Mouse (Mus musculus) CH12.LX (cell line): Measurements from ENCODE around the gene Tex44. TPM values are rescaled to one million over a fixed set of nuclear protein-coding genes. Genes with fewer than 3 reads are reported as not detected.

Experiments
- DNase-seq: peaks from one replicate; pipeline ENCODE4 v3.0.0-alpha.2; 2013; ENCODE audit errors: extremely low read depth
- H3K27ac ChIP-seq: 2 replicates; pipeline ENCODE4 v1.5.1; 2012; ENCODE audit warnings: low read depth, mild to moderate bottlenecking, control low read depth, moderate library complexity; ENCODE audit not compliant: insufficient read depth
- H3K27me3 ChIP-seq: replicated peaks from 2 replicates; pipeline ENCODE3; 2012; ENCODE audit warnings: inconsistent platforms
- H3K36me3 ChIP-seq, 2 experiments: replicated peaks in 1 of 2; 2 replicates each; pipeline versions ENCODE3 to v1.6.1; 2012; ENCODE audit warnings: inconsistent platforms in 1 of 2, low read length in 1 of 2, mild to moderate bottlenecking in 1 of 2, mixed read lengths in 1 of 2, moderate library complexity in 1 of 2; ENCODE audit not compliant: control insufficient read depth in 1 of 2, insufficient read depth in 1 of 2
- H3K4me1 ChIP-seq, 2 experiments: 2 replicates each; pipeline ENCODE4 v1.6.1; 2012; ENCODE audit warnings: inconsistent platforms in 1 of 2, moderate library complexity in 1 of 2; ENCODE audit not compliant: insufficient read depth in 2 of 2, control insufficient read depth in 1 of 2
- H3K4me2 ChIP-seq: 2 replicates; pipeline ENCODE4 v1.6.1; 2012; ENCODE audit warnings: low read depth, mild to moderate bottlenecking, control low read depth; ENCODE audit not compliant: poor library complexity, insufficient read depth, severe bottlenecking
- H3K4me3 ChIP-seq, 3 experiments: fragments of 150-350 bp in 1 of 3; sonication (generic) in 1 of 3; replicated peaks in 1 of 3; 2 replicates each; pipeline versions ENCODE3 to v1.5.1; 2011 to 2012; ENCODE audit warnings: low read depth in 2 of 3, low read length in 2 of 3, mild to moderate bottlenecking in 2 of 3, moderate library complexity in 2 of 3, control low read depth in 1 of 3, improper control_type of control experiment in 1 of 3, inconsistent platforms in 1 of 3, mixed read lengths in 1 of 3; ENCODE audit not compliant: poor library complexity in 1 of 3
- H3K79me2 ChIP-seq: replicated peaks from 2 replicates; pipeline ENCODE4 v1.6.1; 2012; ENCODE audit warnings: mild to moderate bottlenecking, moderate library complexity; ENCODE audit not compliant: control insufficient read depth, poor library complexity, insufficient read depth, severe bottlenecking; ENCODE audit errors: extremely low read depth
- H3K9ac ChIP-seq: 2 replicates; pipeline ENCODE4 v1.6.1; 2012; ENCODE audit warnings: low read depth, mild to moderate bottlenecking, control low read depth, moderate library complexity; ENCODE audit not compliant: insufficient read depth
- H3K9me3 ChIP-seq: replicated peaks from 2 replicates; pipeline ENCODE3; 2012; ENCODE audit warnings: low read length, inconsistent platforms, mixed read lengths
- BHLHE40 ChIP-seq: IDR thresholded peaks from 2 replicates; pipeline ENCODE4 v1.6.1; 2011; ENCODE audit warnings: mild to moderate bottlenecking, low read depth, low read length, improper control_type of control experiment
- CHD1 ChIP-seq: IDR thresholded peaks from 2 replicates; pipeline ENCODE4 v1.6.1; 2012; ENCODE audit warnings: low read depth, low read length, improper control_type of control experiment, inconsistent platforms
- CHD2 ChIP-seq: IDR thresholded peaks from 2 replicates; pipeline ENCODE4 v1.6.1; 2011; ENCODE audit warnings: low read length, improper control_type of control experiment
- ELF1 ChIP-seq: IDR thresholded peaks from 2 replicates; pipeline ENCODE4 v1.6.1; 2014; ENCODE audit warnings: low read depth, mild to moderate bottlenecking, inconsistent platforms, low read length, improper control_type of control experiment
- GABPA ChIP-seq: IDR thresholded peaks from 2 replicates; pipeline ENCODE4 v1.6.1; 2012; ENCODE audit warnings: low read depth, low read length, improper control_type of control experiment, inconsistent platforms; ENCODE audit not compliant: insufficient replicate concordance
- HCFC1 ChIP-seq: IDR thresholded peaks from 2 replicates; pipeline ENCODE4 v1.6.1; 2012; ENCODE audit warnings: low read depth, mild to moderate bottlenecking, inconsistent platforms, low read length, improper control_type of control experiment
- IRF4 ChIP-seq: IDR thresholded peaks from 2 replicates; pipeline ENCODE4 v1.6.1; 2014; ENCODE audit warnings: low read depth, mild to moderate bottlenecking, inconsistent platforms, low read length, improper control_type of control experiment
- JUND ChIP-seq: conservative IDR thresholded peaks from 2 replicates; pipeline ENCODE4 v1.6.1; 2011; ENCODE audit warnings: low read depth, low read length, improper control_type of control experiment
- KAT2A ChIP-seq: IDR thresholded peaks from 2 replicates; pipeline ENCODE4 v1.6.1; 2012; ENCODE audit warnings: low read length, improper control_type of control experiment, inconsistent platforms; ENCODE audit not compliant: insufficient replicate concordance
- MAFK ChIP-seq: IDR thresholded peaks from 2 replicates; pipeline ENCODE4 v1.6.1; 2011; ENCODE audit warnings: low read length, improper control_type of control experiment; ENCODE audit not compliant: insufficient replicate concordance
- MAX ChIP-seq: IDR thresholded peaks from 2 replicates; pipeline ENCODE4 v1.6.1; 2011; ENCODE audit warnings: low read length, improper control_type of control experiment
- MEF2A ChIP-seq: IDR thresholded peaks from 2 replicates; pipeline ENCODE4 v1.6.1; 2014; ENCODE audit warnings: low read depth, mild to moderate bottlenecking, inconsistent platforms, low read length, improper control_type of control experiment, borderline replicate concordance
- MYC ChIP-seq: IDR thresholded peaks from 2 replicates; pipeline ENCODE4 v1.6.1; 2011; ENCODE audit warnings: low read depth, mild to moderate bottlenecking, improper control_type of control experiment, low read length
- NELFE ChIP-seq: IDR thresholded peaks from 2 replicates; pipeline ENCODE4 v1.6.1; 2011; ENCODE audit warnings: low read depth, low read length, improper control_type of control experiment
- POLR2A ChIP-seq: IDR thresholded peaks from 2 replicates; pipeline ENCODE4 v1.6.1; 2011; ENCODE audit warnings: low read depth, mild to moderate bottlenecking, improper control_type of control experiment, low read length
- POLR2AphosphoS2 ChIP-seq: IDR thresholded peaks from 2 replicates; pipeline ENCODE4 v1.6.1; 2011; ENCODE audit warnings: low read depth, low read length, improper control_type of control experiment
- TBP ChIP-seq: conservative IDR thresholded peaks from 2 replicates; pipeline ENCODE4 v1.6.1; 2011; ENCODE audit warnings: low read depth, low read length, improper control_type of control experiment
- TCF12 ChIP-seq: IDR thresholded peaks from 2 replicates; pipeline ENCODE4 v1.6.1; 2014; ENCODE audit warnings: low read depth, mild to moderate bottlenecking, inconsistent platforms, low read length, improper control_type of control experiment
- UBTF ChIP-seq: IDR thresholded peaks from 2 replicates; pipeline ENCODE4 v1.6.1; 2012; ENCODE audit warnings: low read depth, mild to moderate bottlenecking, inconsistent platforms, low read length, improper control_type of control experiment, moderate library complexity
- USF1 ChIP-seq: IDR thresholded peaks from 2 replicates; pipeline ENCODE4 v1.6.1; 2014; ENCODE audit warnings: low read depth, mild to moderate bottlenecking, inconsistent platforms, low read length, improper control_type of control experiment
- ZNF384 ChIP-seq: IDR thresholded peaks from 2 replicates; pipeline ENCODE4 v1.6.1; 2012; ENCODE audit warnings: low read depth, low read length, improper control_type of control experiment, inconsistent platforms
- dilution Hi-C: fragments of 300-500 bp; cut with MboI; formaldehyde crosslinking; loops from 2 replicates; pipeline ENCODE4 v1.14.3; 2020; ENCODE audit warnings: low sequenced_read_pairs; ENCODE audit not compliant: extremely low pct_unique_long_range_greater_than_20kb, extremely low pct_ligation_motif_present
- in situ Hi-C: fragments of 300-500 bp; cut with MboI; formaldehyde crosslinking; loops from 3 replicates; pipeline ENCODE4 v1.14.3; 2019; ENCODE audit warnings: low sequenced_read_pairs, low pct_ligation_motif_present, low pct_unique_long_range_greater_than_20kb, mixed read lengths
- polyA plus RNA-seq: library from polyadenylated mRNA; unstranded; fragments of >175 nt; gene quantifications from 2 replicates; pipeline ENCODE4 v1.2.1, GENCODE M21; 2012; ENCODE audit warnings: low read depth; ENCODE audit not compliant: insufficient read length
- total RNA-seq, 2 experiments: library from RNA; depleted of rRNA; stranded (reverse); fragments of 300-350 nt in 1 of 2; fragments of >200 nt in 1 of 2; gene quantifications; 2 replicates each; pipeline ENCODE4 v1.2.3; 2012 to 2014

The Tex44 gene
- total and polyA plus RNA-seq, 3 experiments: not detected

DNA sequence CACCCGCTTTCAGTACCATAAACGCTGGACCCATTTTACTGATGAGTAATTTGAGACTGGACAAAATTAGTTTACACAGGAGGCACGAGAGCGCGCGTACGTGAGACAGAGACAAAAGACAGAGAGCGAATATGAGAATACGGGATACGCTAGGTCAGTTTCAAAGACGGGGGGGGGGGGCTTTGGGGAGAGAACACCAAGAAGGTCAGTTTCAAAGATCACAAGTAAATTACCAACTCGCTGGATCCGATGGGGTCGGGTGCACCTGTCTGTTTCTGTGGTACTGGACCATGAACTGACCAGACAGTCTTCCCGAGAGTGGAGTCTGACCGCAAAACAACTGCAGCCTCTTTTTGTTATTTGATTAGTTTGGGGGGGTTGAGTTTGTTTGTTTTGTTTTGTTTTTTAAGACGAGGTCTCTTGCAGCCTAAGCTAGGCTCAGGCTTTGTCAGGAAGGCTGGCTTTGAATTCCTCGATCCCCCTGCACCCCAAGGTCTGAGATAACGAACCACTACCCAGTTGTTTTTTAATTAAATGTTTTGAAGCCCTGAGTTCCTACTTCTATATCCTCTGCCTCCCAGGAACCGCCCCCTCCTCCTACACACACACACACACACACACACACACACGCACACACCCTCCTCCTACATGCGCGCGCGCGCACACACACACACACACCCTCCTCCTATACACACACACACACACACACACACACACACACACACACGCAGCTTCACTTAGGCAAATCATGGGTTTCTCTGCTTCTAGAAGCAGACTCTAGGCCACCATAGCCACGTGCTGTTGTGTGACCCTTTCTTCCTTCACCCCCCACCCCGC lies 15.0 kb downstream of the Tex44 start (continued):
- TF ChIP-seq POLR2AphosphoS2: no peak
- no peak for TF ChIP-seq GABPA

- Histone ChIP-seq H3K4me3 (peak overlapping the region; percentile 33 to 65 (median 65)), H3K27ac (peak overlapping the region; percentile 88), H3K27me3 (no peaks in the 10 kb centered on the region), H3K4me1 (peaks cover 21 to 66% of the 10 kb centered on the region in 2 experiments), H3K36me3 (no peaks in the 10 kb centered on the region), H3K4me2 (peak overlapping the region; percentile 82), H3K9me3 (no peaks in the 10 kb centered on the region), H3K79me2 (no peaks in the 10 kb centered on the region), H3K9ac (peak overlapping the region; percentile 92)
- in situ Hi-C loops (loop anchor here (5.0 to 25.0 kb wide), 3 partner anchors 51 to 596 kb away; no protein-coding TSS in a partner anchor), dilution Hi-C loops (no loop called here)
- TF ChIP-seq IRF4 (no peak), MAFK (no peak), ZNF384 (peak; percentile 41), CHD1 (no peak), MEF2A (no peak)
- DNase-seq: no peak
Observed at GRCm38 (mm10) chr1:86441724-86441979, 15.5 kb downstream of the Tex44 start.

GRCm38 (mm10) chr1:86441980-86442831 lies 16.1 kb downstream of the Tex44 start:
- Histone ChIP-seq H3K27me3 (no peaks in the 10 kb centered on the region), H3K79me2 (no peaks in the 10 kb centered on the region), H3K9me3 (no peaks in the 10 kb centered on the region), H3K4me2 (peak overlapping the region; percentile 82), H3K36me3 (no peaks in the 10 kb centered on the region), H3K9ac (peak overlapping the region; percentile 92), H3K27ac (peak overlapping the region; percentile 88), H3K4me3 (peak overlapping the region; percentile 47 to 65 (median 65)), H3K4me1 (peaks cover 19 to 64% of the 10 kb centered on the region in 2 experiments)
- peak; percentile 72 for DNase-seq
- in situ Hi-C loops (loop anchor here (5.0 to 25.0 kb wide), 3 partner anchors 50 to 595 kb away; no protein-coding TSS in a partner anchor), dilution Hi-C loops (no loop called here)
- TF ChIP-seq MEF2A: no peak; the same call in 1 of the 2 replicates
- peak; percentile 60 for TF ChIP-seq TCF12
- 0 out of 2 replicates have a peak, but pooled peaks have one; percentile 7 for TF ChIP-seq KAT2A
- TF ChIP-seq TBP: no peak; the same call in 1 of the 2 replicates
- TF ChIP-seq GABPA: no peak
- TF ChIP-seq POLR2AphosphoS2: peak; percentile 53; the same call in 1 of the 2 replicates
- peak; percentile 97 for TF ChIP-seq BHLHE40
- peak; percentile 70 for TF ChIP-seq POLR2A
- TF ChIP-seq JUND: no peak
- peak; percentile 88; the same call in 1 of the 2 replicates for TF ChIP-seq MAX
- TF ChIP-seq CHD2: peak; percentile 63; the same call in 1 of the 2 replicates
- peak; percentile 13; the same call in 1 of the 2 replicates for TF ChIP-seq USF1
- peak; percentile 82 for TF ChIP-seq UBTF
- TF ChIP-seq IRF4: peak; percentile 68; the same call in 1 of the 2 replicates
- TF ChIP-seq MYC: peak; percentile 91
- peak; percentile 24; the same call in 1 of the 2 replicates for TF ChIP-seq ELF1
- no peak for TF ChIP-seq HCFC1
- peak; percentile 54 for TF ChIP-seq NELFE
